Mouse (Mus musculus) brain, embryonic 14.5 days (tissue): ENCODE results near the gene Trpm3.

Experiments
- CTCF ChIP-seq: fragments of 200-500 bp; IDR thresholded peaks from 2 replicates; pipeline ENCODE4 v1.5.1; 2012; ENCODE audit warnings: inconsistent platforms, mild to moderate bottlenecking, moderate library complexity, borderline replicate concordance; ENCODE audit not compliant: insufficient read depth, insufficient read length; ENCODE audit errors: extremely low read depth
- POLR2A ChIP-seq: fragments of 200-500 bp; IDR thresholded peaks from 2 replicates; pipeline ENCODE4 v1.6.1; 2012; ENCODE audit warnings: mild to moderate bottlenecking, inconsistent platforms, borderline replicate concordance; ENCODE audit not compliant: poor library complexity, insufficient read depth, insufficient read length, severe bottlenecking; ENCODE audit errors: extremely low read depth

DNA sequence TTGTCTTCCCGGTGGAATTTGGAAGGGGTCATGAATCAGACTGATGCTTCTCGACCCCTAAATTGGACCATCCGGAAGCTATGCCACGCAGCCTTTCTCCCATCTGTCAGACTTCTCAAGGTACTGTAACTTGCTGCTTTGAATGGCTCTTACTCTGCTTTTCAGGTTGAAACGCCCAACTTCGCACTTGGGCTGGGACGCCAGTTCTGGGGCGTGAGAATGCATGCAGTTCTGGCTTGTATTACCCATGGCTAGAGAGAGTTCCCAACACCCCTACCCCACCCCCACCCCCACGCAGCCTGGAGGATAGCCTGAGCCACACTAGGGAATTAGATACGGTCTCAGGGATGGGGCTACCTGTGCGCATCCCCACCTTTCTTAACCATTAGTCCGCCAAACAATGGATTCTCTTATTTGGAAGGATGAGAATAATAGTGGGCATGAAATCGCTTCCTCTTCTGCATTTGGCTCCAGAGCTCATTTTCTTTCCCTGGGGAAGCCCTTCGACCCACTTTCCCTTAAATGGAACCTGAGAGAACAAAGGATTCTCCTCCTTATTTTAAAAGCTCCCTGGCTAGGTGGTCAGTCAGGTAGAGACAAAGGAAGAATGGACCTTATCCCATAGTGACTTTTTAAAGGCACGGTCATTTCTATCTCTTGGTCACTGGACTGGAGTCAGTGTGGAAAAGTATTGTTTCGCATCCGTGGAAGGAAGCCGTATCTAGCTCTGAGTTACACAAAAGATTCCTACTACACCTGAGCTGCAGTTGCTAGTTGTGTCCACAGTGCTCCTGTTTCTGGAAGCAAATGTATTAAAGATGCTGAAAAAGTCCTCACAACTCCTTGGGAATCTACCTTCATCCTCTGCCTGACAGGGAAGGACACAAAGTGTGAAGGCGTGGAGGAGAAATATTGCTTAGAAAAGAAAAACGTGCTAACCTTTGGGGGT lies 309.8 kb downstream of the Trpm3 start:
- TF ChIP-seq CTCF (no peak), POLR2A (no peak)
